Mouse (Mus musculus): ENCODE measurements at regions not wholly inside any gene's neighbourhood (a gene's known extent, or its start where the extent isn't known, plus 50 kb on each side); places are given as distances from the start of the nearest gene placed in this dataset.

DNA sequence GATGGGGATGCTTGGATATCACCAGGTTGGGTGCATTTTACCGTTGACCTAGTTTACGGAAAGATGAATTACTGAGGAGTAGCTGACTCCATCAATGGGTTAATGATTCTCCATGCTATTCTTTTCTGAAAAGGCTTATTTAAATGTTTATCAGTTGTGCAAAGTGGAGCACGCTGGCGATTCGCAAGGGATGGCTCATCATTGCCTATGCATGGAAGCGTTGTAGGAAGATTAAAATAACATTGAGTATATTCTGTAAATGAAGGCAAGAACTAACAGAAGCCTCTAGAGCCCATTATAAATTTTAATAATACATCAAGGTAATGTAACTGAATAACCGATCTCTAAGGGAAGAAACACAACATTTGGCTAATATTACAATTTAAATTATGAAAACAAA is 301.6 kb upstream of the Irx1 start:
- intact Hi-C loops (cut with DNase I): no loop called here
- no peak for DNase-seq (ENCODE audit: low spot score in 2 of 2)

DNA sequence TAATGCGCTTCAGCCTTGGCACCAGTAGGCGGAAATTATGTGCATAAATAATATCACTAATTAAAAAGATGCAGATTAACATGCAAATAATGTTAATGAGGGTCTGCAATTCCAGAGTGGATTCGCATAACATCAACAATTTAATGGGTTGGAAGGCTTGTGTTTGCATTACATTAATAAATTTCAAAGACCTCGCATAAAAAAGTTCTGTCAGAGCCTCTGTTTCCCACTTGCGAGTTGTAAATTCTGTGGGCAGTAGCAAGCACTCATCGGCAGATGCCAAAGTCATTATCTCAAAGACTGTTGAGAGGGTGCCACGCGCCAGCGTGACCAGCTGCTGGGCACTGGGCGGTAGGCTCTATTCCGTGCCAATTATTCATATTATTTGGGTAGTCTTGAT is 302.1 kb upstream of the Irx1 start:
- DNase-seq (ENCODE audit: low spot score in 2 of 2): no peak

DNA sequence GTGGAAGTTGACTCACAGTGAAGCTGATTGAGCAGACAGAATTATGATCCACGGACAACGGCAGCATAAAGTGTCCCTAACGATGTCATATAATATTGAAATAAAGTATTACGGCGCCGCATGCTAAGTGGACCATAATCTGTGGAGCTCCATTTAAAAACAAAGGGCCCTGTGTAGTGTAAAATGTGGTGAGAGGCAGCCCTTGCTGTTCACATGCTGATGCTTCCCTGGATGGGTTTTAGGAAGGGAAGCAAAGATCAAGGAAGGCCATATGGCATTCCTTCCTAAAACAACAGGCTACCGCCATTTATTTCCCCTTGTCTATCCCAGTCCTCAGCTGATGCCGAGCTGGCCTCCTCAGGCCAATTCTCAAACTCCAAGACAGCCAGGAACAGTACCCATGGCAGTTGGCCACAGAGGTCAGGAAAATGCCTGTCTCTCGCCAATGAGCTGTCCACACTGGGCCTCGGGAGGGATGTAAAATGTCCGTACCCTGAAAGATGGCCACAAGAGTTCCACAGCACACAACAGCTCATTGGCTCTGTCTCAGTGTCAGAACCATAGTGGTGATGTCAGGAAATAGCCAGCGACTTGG is 302.7 kb upstream of the Irx1 start:
- DNase-seq (ENCODE audit: low spot score in 2 of 2): no peak
- intact Hi-C loops (cut with DNase I): no loop called here

More for the DNA sequence above, 302.1 kb upstream of the Irx1 start:
- intact Hi-C loops (cut with DNase I): no loop called here

DNA sequence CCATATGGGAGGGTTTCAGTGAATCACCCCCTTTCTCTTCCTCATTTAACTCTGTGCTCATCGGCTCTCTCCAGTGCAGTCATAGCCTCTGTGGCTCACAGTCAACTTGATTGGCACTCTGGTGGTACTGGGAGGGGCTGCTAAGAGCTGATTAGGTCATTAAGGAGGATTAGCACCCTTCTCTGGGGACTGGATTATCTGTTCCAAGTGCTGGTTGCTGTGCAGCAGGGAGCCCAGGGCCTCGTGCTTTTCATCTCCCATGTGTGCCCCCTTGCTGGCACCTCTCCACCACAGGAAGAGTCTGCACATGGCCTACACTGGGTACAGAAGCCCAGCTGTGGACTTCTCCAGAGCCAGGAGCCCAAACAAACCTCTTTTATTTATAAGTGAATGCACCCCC is 316.8 kb upstream of the Irx1 start:
- no peak for DNase-seq (ENCODE audit: low spot score in 2 of 2)
- intact Hi-C loops (cut with DNase I): no loop called here

DNA sequence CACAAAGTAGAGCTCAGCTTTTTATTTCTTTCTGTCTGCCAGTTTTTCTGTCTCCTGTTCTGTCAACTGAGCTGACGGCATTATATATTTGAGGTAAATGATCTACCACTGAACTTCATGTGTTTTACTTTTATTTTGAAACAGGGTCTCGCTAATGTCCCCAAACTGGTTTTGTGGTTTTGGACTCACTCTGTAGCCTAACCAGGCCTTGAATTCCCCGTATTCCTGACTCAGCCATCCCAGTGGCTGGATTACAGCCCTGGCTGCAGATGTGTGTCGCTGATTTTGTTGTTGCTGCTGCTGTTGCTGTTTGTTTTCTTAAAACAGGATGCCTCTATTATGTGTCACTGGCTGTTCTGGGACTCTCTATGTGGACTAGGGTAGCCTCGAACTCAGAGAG is 317.3 kb upstream of the Irx1 start:
- no peak for DNase-seq (ENCODE audit: low spot score in 2 of 2)
- intact Hi-C loops (cut with DNase I): no loop called here

DNA sequence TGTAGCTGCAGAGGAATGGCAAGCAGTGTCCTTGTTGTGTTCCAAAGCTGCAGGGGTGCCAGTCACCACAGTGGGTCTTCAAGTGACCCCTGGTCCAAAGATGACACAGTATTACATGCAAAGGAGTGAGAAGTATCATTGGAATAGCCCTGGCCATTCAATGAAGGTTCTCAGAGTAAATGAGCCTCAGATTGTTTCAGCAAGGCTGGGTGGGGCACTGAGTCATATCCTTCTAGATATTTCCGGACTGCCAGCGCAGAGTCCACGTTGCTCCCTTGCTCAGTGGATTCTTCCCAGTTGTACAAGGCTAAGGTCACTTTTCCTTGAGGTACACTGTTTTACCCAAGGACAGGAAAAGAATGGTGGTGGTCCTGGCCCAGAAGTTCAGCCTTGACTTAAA is 319.2 kb upstream of the Irx1 start:
- DNase-seq (ENCODE audit: low spot score in 2 of 2): no peak
- intact Hi-C loops (cut with DNase I): no loop called here

DNA sequence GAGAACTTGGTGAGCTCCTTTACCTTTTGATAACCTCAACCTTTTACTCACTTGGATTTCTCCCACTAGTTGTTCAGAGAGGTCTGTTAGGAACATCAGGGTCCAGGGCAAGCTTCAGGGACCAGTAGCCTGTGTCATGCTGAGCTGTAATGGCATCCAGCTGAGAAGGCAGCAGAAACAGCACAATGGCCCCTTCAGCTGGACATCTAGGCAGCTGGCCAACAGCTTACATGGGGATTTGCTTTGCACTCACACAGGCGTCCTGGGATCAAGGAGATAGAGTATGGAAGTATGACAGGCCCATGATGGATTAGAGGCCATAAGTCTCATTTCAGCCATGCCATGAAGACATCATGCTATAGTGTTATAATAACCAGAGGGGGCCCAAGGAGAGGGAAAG is 320.2 kb upstream of the Irx1 start:
- no peak for DNase-seq (ENCODE audit: low spot score in 2 of 2)
- intact Hi-C loops (cut with DNase I): no loop called here

DNA sequence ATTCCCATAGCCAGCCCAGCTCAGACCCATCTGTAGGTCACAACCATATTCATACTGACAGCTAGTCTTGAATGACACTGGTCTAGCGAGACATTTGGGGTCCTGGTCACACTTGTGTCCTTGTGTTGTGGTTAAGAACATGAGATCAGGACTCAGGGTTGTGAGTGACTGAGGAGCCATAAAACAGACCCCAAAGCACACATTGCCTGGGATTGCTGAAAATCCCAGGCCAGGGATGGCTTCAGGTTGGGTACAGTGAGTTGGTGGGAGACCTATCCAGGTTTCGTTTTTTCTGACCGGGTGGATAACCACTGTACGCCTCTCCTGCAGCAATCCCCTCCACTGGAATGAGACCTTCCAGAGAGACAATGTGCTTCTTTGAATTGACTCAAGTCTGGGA is 322.8 kb upstream of the Irx1 start:
- intact Hi-C loops (cut with DNase I): no loop called here
- DNase-seq (ENCODE audit: low spot score in 2 of 2): no peak

DNA sequence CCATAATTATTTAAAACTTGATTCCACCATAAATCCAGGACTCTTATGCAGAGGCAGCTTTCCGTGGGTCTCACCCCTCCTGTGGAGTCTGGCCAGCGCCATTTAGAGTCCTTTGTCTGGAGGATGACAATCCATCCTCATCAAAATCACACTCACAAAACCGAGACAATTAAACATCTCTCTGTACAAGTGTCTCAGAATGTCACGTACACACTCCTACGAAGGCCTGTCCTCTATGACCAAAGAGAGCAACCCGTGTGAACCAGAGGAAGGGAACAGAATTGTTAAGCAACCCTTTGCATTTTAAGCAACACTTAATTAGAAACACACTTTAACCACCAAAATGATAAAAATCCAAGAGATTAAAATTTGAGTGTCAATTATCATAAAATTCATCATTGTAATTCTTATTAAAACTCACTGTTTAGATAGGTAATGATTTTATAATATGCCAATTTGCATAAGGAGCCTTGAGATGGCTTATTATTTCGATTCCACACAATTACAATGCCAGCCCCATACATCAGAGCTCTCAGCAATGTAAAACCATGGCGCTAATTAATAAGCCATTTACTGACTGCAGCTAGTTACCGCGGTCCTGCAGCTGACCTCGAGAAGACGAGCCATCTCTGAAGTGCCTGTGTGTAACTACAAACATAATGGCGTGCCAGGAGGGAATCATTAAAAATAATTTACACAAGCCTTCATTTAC is 325.0 kb upstream of the Irx1 start:
- intact Hi-C loops (cut with DNase I): no loop called here
- DNase-seq (ENCODE audit: low spot score in 2 of 2): no peak

DNA sequence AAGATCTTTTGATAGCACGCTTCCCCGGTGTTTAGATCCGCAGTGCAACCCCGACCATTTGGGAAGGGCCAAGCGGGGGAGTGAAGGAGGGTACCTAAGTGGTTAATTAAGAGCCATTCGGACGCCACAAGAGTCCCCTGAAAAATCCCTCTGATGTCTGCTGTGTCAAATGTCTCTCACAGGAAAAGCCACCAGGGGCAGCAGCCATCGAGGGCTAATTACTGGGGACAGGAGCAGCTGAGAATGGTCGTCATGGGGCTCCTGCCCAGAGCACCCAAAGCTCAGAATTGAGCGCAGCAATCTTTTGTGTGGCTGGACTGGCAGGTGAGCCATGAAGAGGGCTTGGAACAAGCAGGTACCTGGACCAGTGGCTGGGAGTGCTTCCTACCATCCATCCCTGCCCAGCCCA is 325.6 kb upstream of the Irx1 start:
- intact Hi-C loops (cut with DNase I): no loop called here
- DNase-seq (ENCODE audit: low spot score in 2 of 2): no peak

DNA sequence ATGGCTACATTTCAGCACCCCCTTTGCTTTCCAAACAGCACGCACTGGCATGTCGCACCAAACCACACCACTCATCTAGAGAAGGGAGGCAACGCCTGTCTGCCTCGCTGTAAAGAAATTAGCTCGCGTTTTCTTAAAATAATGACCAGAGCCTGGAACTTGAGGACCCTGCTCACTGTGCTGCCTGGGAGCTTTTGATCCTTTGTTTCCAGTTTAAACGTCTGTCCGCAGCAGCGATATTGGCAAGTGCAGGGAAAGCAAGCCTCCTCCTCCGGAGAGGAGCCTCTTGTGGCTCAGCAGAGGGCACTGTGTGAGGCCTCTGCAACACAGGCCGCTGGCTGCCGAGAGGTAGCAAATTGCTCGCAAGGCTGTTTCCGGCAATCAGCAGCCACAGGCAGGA is 328.8 kb upstream of the Irx1 start:
- no peak for DNase-seq (ENCODE audit: low spot score in 2 of 2)
- intact Hi-C loops (cut with DNase I): loop anchor here (5.0 kb wide), 1 partner anchor 970 kb away; the partner anchor contains the start of gene Irx4

DNA sequence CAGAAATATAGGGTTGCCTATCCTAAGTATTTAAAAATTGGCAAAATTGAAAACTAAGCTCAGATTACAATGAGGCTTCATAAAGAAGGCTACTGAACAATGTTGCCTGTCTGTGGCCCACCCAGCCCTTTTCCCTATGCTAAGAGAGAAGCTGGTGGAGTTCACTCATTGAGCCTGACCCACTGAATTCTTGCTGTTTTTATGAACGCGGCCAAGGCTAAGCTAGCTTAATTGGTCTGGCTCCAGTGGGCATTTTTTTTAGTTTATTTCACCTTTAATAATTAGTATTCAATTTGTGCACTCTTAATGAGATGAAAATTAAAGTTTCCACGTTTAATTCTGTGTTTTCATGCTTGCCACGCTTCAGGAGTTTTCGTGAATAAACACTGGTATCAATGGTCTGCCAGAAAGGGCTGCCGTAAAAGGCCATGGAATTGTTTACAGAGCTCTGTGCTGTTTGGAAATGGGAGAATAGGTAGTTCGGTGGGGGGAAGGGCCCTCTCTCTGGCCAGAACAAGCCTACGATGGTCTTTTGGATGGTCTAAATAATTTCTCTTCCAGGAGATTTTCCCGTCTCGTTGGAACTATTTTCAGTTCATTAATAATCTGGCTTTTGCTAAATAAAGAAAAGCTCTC is 329.7 kb upstream of the Irx1 start:
- DNase-seq (ENCODE audit: low spot score in 2 of 2): no peak
- intact Hi-C loops (cut with DNase I): loop anchor here (5.0 kb wide), 1 partner anchor 969 kb away; the partner anchor contains the start of gene Irx4

DNA sequence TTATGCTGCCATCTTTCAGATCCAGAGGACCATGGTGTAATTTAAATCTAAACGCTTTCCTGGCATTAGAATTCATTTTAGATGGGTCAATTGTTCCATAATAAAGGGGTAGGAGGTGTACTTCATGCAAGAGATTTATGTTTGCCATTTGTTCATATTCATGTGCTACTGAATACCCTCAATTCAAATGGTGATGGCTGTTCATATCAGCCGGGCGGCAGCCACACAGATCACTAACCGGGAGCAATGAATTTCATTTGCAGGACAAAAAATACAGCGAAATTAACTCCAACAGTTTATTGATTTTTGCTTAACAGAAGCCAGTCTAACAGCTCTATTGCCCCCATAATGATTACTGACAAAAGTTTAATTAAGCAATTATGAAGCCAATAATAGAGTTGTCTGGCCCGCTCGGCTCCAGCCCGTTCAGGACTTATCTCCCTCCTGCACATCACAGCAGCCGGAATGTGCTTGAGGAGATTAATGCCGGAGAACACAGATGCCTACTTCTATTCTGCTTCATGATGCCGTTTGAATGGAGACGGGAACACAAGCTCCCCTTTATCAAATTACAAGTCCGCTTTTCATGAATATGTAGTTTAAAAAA is 330.3 kb upstream of the Irx2 start:
- DNase-seq (ENCODE audit: low spot score in 2 of 2): no peak
- intact Hi-C loops (cut with DNase I): loop anchor here (2.0 to 5.0 kb wide), 2 partner anchors 339 to 340 kb away; no protein-coding TSS in a partner anchor

DNA sequence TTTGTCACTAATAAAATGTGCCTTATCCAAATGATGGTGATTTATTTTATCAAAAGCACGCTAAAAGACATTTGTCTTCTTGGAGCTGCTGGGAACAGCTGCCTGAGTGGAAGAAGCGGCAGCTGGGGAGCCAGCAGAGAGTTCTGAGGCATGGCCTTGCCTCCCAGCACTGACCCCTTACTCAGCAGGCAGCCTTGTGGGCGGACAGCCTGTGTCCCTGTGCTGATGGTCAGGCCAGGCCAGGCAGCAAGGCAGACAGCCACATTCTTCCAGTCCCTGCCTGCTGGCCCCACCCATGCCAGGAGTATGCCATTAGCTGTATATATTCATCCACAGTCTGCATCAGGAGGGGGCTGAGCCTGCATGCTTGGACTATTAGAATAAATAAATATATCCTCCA is 329.0 kb upstream of the Irx2 start:
- DNase-seq (ENCODE audit: low spot score in 2 of 2): no peak
- intact Hi-C loops (cut with DNase I): loop anchor here (2.0 to 5.0 kb wide), 3 partner anchors 328 to 341 kb away; partner anchors contain the start of gene Irx2

DNA sequence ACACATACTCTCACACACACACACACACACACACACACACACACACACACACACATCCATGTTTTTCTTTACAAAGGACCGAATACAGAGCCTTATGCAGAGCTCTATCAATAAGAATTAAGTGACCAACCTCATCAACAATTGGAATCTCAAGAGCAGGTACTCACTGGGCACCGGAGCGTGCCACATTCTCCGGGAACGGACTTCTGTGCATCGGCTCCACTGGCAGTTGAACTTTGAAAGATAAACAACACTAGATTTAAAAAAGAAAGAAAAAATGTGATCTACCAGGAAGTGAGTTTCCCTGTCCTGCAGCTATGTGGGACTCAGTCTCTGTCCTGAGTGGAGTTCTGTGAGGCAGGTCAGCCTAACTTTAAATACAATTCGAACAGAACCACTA is 327.5 kb upstream of the Irx2 start:
- intact Hi-C loops (cut with DNase I): loop anchor here (5.0 kb wide), 1 partner anchor 326 kb away; the partner anchor contains the start of gene Irx2
- no peak for DNase-seq (ENCODE audit: low spot score in 2 of 2)

DNA sequence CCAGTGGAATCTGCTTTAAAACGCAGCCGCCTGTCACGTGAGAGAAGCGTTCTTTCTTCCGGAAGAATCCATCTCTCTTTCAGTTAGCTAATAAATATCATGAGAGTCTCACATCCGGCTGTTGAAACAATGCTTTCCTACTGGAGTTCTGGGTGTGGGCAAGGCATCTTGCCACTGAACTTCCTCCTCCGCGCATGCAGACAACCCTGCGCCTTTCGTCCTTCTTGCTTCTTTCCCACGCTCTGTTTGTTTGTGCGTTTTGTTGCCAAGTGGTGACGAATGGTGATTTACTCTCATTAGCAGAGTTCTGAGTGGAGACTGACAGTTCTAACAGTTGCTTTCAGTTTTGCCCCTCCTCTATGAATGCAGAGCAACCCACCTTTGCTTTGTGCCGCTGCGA is 326.8 kb upstream of the Irx2 start:
- DNase-seq (ENCODE audit: low spot score in 2 of 2): no peak
- intact Hi-C loops (cut with DNase I): loop anchor here (5.0 kb wide), 1 partner anchor 325 kb away; the partner anchor contains the start of gene Irx2

DNA sequence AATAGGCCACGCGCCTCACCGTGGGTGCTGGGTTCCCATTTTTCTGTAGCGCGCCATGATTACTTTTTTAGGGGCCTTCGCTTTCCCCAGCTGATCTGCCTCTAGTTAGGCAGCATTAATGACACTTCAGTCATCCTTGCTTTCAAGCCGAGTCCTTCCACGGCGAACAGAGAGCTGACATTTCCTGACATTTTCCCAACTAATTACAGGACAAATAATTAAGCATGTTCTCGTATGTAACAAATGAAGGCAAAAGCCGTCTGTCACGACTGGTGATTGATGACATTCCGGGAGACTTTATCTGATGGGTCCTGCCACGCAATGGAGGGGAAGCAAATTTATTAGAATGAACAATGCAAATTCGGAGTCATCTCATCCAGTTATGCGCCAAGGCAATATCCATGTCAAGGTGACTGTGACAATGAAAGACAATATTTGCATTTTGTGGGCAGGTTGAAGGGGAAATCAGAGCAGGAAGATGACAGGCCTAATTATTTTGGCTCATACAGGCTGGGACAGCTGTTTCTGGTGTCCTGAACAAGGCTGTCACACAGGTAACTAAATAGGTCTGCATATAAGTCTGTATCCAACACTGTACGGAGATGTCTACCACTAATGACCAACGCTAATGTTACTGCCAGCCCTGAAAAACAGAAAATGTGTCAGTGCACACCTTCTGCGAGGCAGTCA is 326.0 kb upstream of the Irx2 start:
- intact Hi-C loops (cut with DNase I): loop anchor here (5.0 kb wide), 1 partner anchor 325 kb away; the partner anchor contains the start of gene Irx2

DNA sequence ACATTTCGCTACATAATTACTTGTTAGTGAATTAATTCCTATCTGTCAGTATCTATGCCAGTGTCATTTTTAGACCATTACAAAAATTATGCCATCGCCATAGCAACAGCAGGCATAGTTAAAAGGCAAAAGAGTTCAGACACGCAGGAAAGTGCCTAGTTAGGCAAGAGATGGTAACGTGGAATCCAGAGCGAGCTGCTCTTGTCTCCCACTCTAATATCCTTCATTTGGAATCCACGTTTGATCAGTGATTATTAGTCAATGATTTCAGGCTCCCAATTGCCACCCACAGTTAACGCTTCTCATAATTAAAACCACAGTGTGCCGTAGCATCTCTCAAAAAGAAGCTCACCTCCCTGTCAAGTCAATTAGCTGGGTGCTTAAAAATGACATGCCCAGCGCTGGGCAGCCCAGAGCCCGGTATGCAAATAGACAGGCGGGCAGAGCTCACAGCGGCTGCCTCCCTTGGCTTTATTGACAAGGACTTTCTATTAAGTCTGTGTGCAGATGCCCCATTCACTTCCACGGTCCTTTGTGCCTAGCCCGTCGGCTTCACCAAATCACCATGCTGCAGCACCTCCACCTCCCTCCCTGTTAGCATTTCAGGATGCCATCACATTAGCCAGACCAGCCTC is 325.4 kb upstream of the Irx2 start:
- no peak for DNase-seq (ENCODE audit: low spot score in 2 of 2)
- intact Hi-C loops (cut with DNase I): loop anchor here (5.0 kb wide), 1 partner anchor 324 kb away; the partner anchor contains the start of gene Irx2

More for the DNA sequence above, 326.0 kb upstream of the Irx2 start:
- DNase-seq (ENCODE audit: low spot score in 2 of 2): no peak

Data from left cerebral cortex, postnatal 14 days (tissue).